Mouse (Mus musculus): Measurements from ENCODE around the gene Olfr1110.
"Not testable (repeated sequence)": the region's sequence is repeated elsewhere in the genome, so short reads cannot be mapped to it uniquely, and the experiment has no call there.

The Olfr1110 gene

GRCm38 (mm10) chr2:87140200-87140599 is at the start of gene Olfr1110:
Gene Olfr1110 (minus strand): TSS chr2:87140300.
- DNase-seq (ENCODE audit: low spot score in 2 of 2) = no peak

GRCm38 (mm10) chr2:87187498-87187897 is 47.4 kb upstream of the Olfr1110 start, which contains the start of gene Olfr1112:
Gene Olfr1112 (plus strand): TSS chr2:87187798.
- DNase-seq (ENCODE audit: low spot score in 2 of 2) = no peak

GRCm38 (mm10) chr2:87167731-87168130 is 27.6 kb upstream of the Olfr1110 start:
- DNase-seq (ENCODE audit: low spot score in 2 of 2) = not testable (repeated sequence)

- no peak for DNase-seq (ENCODE audit: low spot score in 2 of 2)
Observed at GRCm38 (mm10) chr2:87152524-87152923, 12.4 kb upstream of the Olfr1110 start, which contains the start of gene Olfr1111. Gene Olfr1111 (minus strand): TSS chr2:87152624.

- no peak for DNase-seq (ENCODE audit: low spot score in 2 of 2)
Observed at GRCm38 (mm10) chr2:87114467-87114866, 25.6 kb downstream of the Olfr1110 start, which contains the start of gene Olfr259. Gene Olfr259 (minus strand): TSS chr2:87114567.

GRCm38 (mm10) chr2:87095908-87096307 is 44.2 kb downstream of the Olfr1110 start, which contains the start of gene Olfr1109:
Gene Olfr1109 (minus strand): TSS chr2:87096008.
- no peak for DNase-seq (ENCODE audit: low spot score in 2 of 2)

Measured in urinary bladder, postnatal 4 days (tissue).